Comparison of ENCODE assay signal across 11 mouse cellular contexts in the genomic region with DNA sequence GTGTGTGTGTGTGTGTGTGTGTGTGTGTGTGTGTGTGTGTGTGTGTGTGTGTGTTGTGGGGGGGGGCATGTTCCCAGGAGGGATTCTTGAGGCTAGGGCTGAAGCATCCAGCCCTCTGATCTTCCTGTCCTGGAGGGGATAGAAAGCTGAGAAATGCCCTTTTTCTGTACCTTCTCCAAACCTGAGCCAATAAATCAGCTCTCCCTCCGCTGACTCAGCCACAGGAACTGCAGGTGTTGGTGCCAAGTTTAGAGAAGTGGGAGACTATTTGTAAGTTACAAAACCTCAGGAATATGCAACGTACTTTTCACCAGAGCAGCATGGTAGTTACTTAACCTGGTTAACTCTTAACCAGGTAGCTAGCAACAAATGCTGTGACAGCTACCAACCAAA.
DNase-seq lines count a peak whose midpoint lies in the region; ATAC-seq and TF ChIP-seq lines count a peak whose summit lies in the region.
"Had no signal": no experiment of that assay in that cellular context is flagged by ENCODE, and none has a peak within 500 bp of the region (broad histone marks: within the 10 kb centered on the region; RNA-seq: fewer than 3 reads in every experiment).

No protein-coding gene starts in this region.

- DNase-seq in heart, embryonic 10.5 days (ENCODE audit: low spot score), result no peak
- DNase-seq in heart, postnatal 10 days, result no peak
- no peak for DNase-seq in midbrain, embryonic 10.5 days (ENCODE audit: low spot score)
- no peak for DNase-seq in midbrain, postnatal 0 days (ENCODE audit: low spot score)
- no peak for DNase-seq in embryonic facial prominence, embryonic 10.5 days (ENCODE audit: low spot score)
- DNase-seq in layer of hippocampus, adult 18-20 months (ENCODE audit: low spot score in 2 of 2), result no peak

- H3K9ac ChIP-seq in midbrain, postnatal 0 days (replicated peaks; ENCODE audit: low read length, poor library complexity, severe bottlenecking), result no peak overlapping the region
- H3K9ac ChIP-seq in midbrain, embryonic 15.5 days, result no peak overlapping the region
- H3K9ac ChIP-seq: liver, embryonic 15.5 days; midbrain, embryonic 13.5 days had no signal

- WGBS in heart, embryonic 10.5 days, result 86% methylated on average over 2 of the region's 2 CpGs
- WGBS in midbrain, embryonic 10.5 days, result 89% methylated on average over 2 of the region's 2 CpGs
- WGBS in midbrain, postnatal 0 days, result 76% methylated on average over 2 of the region's 2 CpGs
- WGBS in embryonic facial prominence, embryonic 10.5 days, result 80% methylated on average over 2 of the region's 2 CpGs
- 49% methylated on average over 2 of the region's 2 CpGs for WGBS in olfactory bulb, adult 2 months
- 71% methylated on average over 2 of the region's 2 CpGs for WGBS in midbrain, embryonic 15.5 days

- no peaks in the 10 kb centered on the region for H3K9me3 ChIP-seq in heart, embryonic 10.5 days
- H3K9me3 ChIP-seq in midbrain, embryonic 10.5 days (replicated peaks), result no peaks in the 10 kb centered on the region
- 0 out of 2 replicates have a peak, but pooled peaks cover 4% of the 10 kb centered on the region for H3K9me3 ChIP-seq in midbrain, postnatal 0 days (ENCODE audit: low read length)
- H3K9me3 ChIP-seq in embryonic facial prominence, embryonic 10.5 days, result no peaks in the 10 kb centered on the region
- H3K9me3 ChIP-seq in midbrain, embryonic 15.5 days, result 0 out of 2 replicates have a peak, but pooled peaks cover 3% of the 10 kb centered on the region
- H3K9me3 ChIP-seq: liver, embryonic 15.5 days; midbrain, embryonic 13.5 days had no signal

- no peaks in the 10 kb centered on the region for H3K36me3 ChIP-seq in heart, embryonic 10.5 days
- no peaks in the 10 kb centered on the region for H3K36me3 ChIP-seq in midbrain, embryonic 10.5 days
- H3K36me3 ChIP-seq in midbrain, postnatal 0 days (ENCODE audit: insufficient read depth, low read length), result no peaks in the 10 kb centered on the region
- H3K36me3 ChIP-seq in embryonic facial prominence, embryonic 10.5 days (replicated peaks), result no peaks in the 10 kb centered on the region
- no peaks in the 10 kb centered on the region for H3K36me3 ChIP-seq in midbrain, embryonic 15.5 days (replicated peaks)
- H3K36me3 ChIP-seq: liver, embryonic 15.5 days; midbrain, embryonic 13.5 days had no signal

- TF ChIP-seq CTCF in midbrain, postnatal 0 days (IDR thresholded peaks at IDR 0.05), result no peak
- no peak for TF ChIP-seq CTCF in olfactory bulb, adult 2 months (IDR thresholded peaks at IDR 0.05; ENCODE audit: insufficient read depth, low read depth, low read length)

- no peak overlapping the region for H3K4me3 ChIP-seq in heart, embryonic 10.5 days
- H3K4me3 ChIP-seq in midbrain, embryonic 10.5 days, result no peak overlapping the region
- no peak overlapping the region for H3K4me3 ChIP-seq in midbrain, postnatal 0 days (ENCODE audit: low read depth, low read length)
- no peak overlapping the region for H3K4me3 ChIP-seq in embryonic facial prominence, embryonic 10.5 days
- no peak overlapping the region for H3K4me3 ChIP-seq in olfactory bulb, adult 2 months (ENCODE audit: insufficient read depth, low read depth, low read length)
- H3K4me3 ChIP-seq in midbrain, embryonic 15.5 days, result no peak overlapping the region
- H3K4me3 ChIP-seq: liver, embryonic 15.5 days; midbrain, embryonic 13.5 days had no signal

- H3K27ac ChIP-seq in heart, embryonic 10.5 days, result peak overlapping the region; percentile 76
- peak overlapping the region; percentile 55; the same call in 1 of the 2 replicates for H3K27ac ChIP-seq in midbrain, embryonic 10.5 days (replicated peaks)
- no peak overlapping the region for H3K27ac ChIP-seq in midbrain, postnatal 0 days (ENCODE audit: low read depth, low read length)
- peak overlapping the region; percentile 84 for H3K27ac ChIP-seq in embryonic facial prominence, embryonic 10.5 days (replicated peaks)
- 0 out of 2 replicates have a peak overlapping the region, but pooled peaks have one; percentile 36 for H3K27ac ChIP-seq in olfactory bulb, adult 2 months (ENCODE audit: insufficient read depth, low read depth, low read length)
- no peak overlapping the region for H3K27ac ChIP-seq in midbrain, embryonic 15.5 days
- H3K27ac ChIP-seq: liver, embryonic 15.5 days; midbrain, embryonic 13.5 days had no signal

- no peaks in the 10 kb centered on the region for H3K27me3 ChIP-seq in heart, embryonic 10.5 days (ENCODE audit: insufficient read depth, poor library complexity, severe bottlenecking)
- H3K27me3 ChIP-seq in midbrain, embryonic 10.5 days (ENCODE audit: low read depth, poor library complexity, severe bottlenecking), result no peaks in the 10 kb centered on the region
- H3K27me3 ChIP-seq in midbrain, postnatal 0 days (ENCODE audit: insufficient read depth, low read length), result no peaks in the 10 kb centered on the region
- H3K27me3 ChIP-seq in embryonic facial prominence, embryonic 10.5 days (replicated peaks; ENCODE audit: low read depth, poor library complexity, severe bottlenecking), result no peaks in the 10 kb centered on the region
- no peaks in the 10 kb centered on the region for H3K27me3 ChIP-seq in midbrain, embryonic 15.5 days (replicated peaks)
- H3K27me3 ChIP-seq: liver, embryonic 15.5 days; midbrain, embryonic 13.5 days had no signal

- no peak for TF ChIP-seq POLR2A in olfactory bulb, adult 2 months (IDR thresholded peaks at IDR 0.05; ENCODE audit: insufficient read depth, low read depth, low read length)

- H3K4me2 ChIP-seq in midbrain, postnatal 0 days (ENCODE audit: low read depth, low read length, poor library complexity, severe bottlenecking), result no peak overlapping the region
- no peak overlapping the region for H3K4me2 ChIP-seq in midbrain, embryonic 15.5 days
- H3K4me2 ChIP-seq: heart, embryonic 11.5 days; liver, embryonic 15.5 days; midbrain, embryonic 13.5 days had no signal

- intact Hi-C loops in heart, postnatal 10 days (cut with DNase I), result no loop called here

- no peak for ATAC-seq in midbrain, postnatal 0 days (ENCODE audit: low FRiP score)
- ATAC-seq in midbrain, embryonic 15.5 days (replicated peaks), result no peak

- peaks cover 45% of the 10 kb centered on the region for H3K4me1 ChIP-seq in heart, embryonic 10.5 days
- H3K4me1 ChIP-seq in midbrain, embryonic 10.5 days, result peaks cover 24% of the 10 kb centered on the region
- H3K4me1 ChIP-seq in midbrain, postnatal 0 days (ENCODE audit: insufficient read depth, low read length), result no peaks in the 10 kb centered on the region
- H3K4me1 ChIP-seq in embryonic facial prominence, embryonic 10.5 days, result peaks cover 55% of the 10 kb centered on the region
- H3K4me1 ChIP-seq in olfactory bulb, adult 2 months (ENCODE audit: control insufficient read depth, insufficient read depth, low read length), result peaks cover 25% of the 10 kb centered on the region
- 0 out of 2 replicates have a peak, but pooled peaks cover 4% of the 10 kb centered on the region for H3K4me1 ChIP-seq in midbrain, embryonic 15.5 days

Comparison
In these comparisons a context has a peak if more than half of its experiments do, and no peak if none do; other contexts are left out.
1. H3K27ac ChIP-seq: peak in heart, embryonic 10.5 days (single experiment), midbrain, embryonic 10.5 days (single experiment), embryonic facial prominence, embryonic 10.5 days (single experiment) and olfactory bulb, adult 2 months (single experiment); none in midbrain, postnatal 0 days (single experiment) and midbrain, embryonic 15.5 days (single experiment).